Mouse (Mus musculus) CD4-positive, CD25-positive, alpha-beta regulatory T cell, adult 4 months (primary cell): Measurements from ENCODE around the gene Gm11042. TPM values are rescaled to one million over a fixed set of nuclear protein-coding genes. Genes with fewer than 3 reads are reported as not detected.

Experiments used
- ATAC-seq: one replicate; pipeline ENCODE4 v1.8.0; 2017
- polyA plus RNA-seq, 2 experiments: library from polyadenylated mRNA; unstranded; fragments of 100-300 nt; shearing (Covaris generic); gene quantifications; one replicate each; pipeline ENCODE4 v1.2.1; 2017

Gene Gm11042
- not detected for polyA plus RNA-seq

DNA sequence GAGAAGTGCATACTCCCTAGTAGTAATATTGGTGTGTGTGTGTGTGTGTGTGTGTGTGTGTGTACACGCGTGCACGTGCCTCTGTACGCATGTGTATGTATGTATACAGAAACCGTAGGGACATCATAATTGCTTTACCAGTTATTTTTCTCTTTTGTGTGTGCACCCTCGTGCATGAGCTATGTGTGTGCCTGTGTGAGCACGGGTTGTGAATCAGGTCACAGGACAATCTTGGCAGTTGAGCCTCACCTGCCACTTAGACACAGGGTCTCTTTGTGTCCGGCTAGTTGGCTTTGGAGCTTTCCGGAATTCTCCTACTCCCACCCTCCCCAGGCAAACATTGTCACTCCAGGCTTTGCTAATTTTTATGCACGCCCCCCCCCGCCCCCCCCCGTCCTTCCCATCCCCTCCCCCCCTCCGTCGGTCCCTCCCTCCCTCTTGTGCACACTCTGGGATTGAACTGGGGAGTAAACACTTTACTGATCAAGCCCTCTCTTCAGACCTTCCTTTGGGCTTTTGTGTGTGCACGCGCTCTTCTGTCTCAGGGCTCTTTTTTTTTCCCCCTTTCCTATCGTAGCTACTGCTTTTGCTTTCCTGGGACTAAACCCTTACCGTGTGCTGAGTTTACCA lies at the start of gene Gm11042:
TSS of gene Gm11042 (minus strand) at position 51 of the 630 bp plus-strand sequence.
- ATAC-seq, result no peak

DNA sequence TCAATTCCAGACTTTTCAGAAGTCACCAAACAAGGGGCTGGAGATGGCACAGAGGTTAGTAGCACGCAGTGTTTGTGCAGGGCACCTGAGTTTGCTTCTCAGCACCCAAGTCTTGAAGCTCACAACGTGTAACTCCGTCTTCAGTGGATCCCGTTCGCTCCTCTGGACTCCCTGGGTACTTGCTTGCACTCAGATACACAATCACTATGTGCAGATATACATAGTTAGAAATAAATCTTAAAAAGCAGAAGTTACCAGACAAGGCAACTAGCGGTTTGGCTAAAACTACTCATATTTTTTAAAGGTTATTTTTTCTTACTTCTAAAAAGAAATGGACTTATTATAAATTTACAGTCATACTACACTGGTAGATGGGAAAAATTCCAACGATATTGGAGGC lies 48.3 kb upstream of the Gm11042 start:
- ATAC-seq, result no peak

DNA sequence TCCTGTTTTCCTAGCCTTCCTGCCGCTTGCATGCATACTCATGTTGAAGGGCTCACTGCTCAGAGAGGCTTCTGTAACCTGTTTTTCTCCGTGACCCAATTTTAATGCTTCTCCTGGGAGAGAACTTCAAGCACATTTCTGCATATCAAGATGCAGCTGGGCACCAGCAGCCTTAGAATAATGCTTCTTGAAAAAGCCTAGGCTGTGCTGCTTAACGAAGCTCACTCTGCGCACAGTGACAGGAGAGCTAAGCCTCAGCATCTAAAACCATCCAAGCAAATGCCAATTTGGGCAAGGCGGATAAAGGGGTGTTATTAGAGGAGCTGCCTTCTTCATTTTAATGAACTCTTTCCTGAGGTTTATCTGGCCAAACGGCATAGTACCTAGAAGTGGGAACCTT lies 46.9 kb upstream of the Gm11042 start:
- ATAC-seq, result no peak

DNA sequence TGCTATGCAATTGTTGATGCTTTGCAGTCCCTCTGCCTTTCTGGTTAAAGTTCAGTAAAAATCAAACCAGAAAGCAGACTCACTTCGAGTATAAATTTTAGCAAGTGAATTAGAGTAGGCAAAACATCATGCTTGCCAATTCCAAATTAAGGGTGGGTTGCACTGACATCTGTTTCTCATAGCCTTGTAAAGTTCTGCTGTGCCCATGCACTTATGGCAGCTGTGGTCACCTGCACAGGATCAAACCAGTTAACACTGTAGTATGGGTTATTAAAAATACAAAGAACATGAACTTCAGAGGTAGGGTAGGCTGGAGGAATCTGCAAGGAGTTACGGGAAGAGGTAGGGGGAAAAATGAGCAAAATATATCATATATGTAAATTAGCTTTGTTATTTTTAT lies 46.3 kb upstream of the Gm11042 start:
- ATAC-seq, result no peak

DNA sequence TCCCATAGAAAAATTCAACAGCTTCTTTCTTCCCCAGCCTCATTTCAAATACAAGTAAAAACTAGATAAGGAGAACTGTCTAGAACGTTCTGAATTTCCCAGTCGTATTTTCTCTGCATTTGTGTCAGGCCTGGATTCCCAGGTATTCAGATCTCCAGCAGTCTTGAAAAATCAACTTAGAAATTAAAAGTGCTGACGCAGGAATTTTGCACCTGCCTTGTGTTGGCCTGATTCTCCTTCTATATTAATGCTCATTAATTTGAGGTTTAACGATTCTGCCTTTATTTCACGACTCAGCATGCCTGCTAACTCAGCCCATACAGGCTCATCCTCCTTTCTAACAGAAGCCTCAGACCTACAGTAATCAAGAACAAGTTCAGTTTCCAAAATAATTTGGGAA lies 43.6 kb upstream of the Gm11042 start:
- ATAC-seq, result no peak

DNA sequence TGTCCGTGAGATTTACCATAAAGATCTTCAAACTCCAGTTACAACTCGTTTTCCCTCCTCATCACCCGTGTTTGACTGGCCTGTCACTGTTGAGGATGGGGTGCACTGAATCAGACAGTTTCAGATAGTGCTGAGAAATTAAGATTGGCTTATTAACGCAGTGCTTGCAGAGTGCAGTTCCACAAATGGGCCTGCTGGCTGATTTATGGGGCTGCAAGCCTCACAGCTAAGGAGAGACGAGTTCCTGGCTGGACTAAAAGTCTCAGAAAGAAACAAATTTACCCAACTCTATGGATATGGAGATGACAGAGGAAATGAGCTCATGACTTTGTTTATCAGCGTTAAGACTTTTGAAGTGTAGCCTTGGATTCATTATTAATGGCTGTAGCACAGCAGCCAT lies 41.6 kb upstream of the Gm11042 start:
- no peak for ATAC-seq

DNA sequence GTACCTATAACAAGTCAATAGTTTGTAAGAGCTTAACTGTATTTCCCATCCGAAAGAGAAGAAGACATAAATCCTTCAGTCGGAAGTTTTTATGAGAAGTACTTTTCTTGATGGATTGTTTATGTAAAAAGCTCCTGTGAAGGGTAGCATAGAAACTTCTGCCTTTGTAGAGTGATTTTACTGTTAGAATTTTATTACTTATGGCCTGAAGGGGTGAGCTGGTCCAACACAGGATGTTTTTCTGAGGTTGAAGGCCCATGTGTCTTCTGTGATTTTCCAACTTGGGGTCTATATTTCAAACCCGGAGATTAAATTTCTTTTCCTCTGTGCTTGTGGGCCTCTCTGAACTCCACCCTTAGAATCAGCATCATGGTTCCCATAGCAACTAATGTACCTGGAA lies 26.5 kb upstream of the Gm11042 start:
- no peak for ATAC-seq

DNA sequence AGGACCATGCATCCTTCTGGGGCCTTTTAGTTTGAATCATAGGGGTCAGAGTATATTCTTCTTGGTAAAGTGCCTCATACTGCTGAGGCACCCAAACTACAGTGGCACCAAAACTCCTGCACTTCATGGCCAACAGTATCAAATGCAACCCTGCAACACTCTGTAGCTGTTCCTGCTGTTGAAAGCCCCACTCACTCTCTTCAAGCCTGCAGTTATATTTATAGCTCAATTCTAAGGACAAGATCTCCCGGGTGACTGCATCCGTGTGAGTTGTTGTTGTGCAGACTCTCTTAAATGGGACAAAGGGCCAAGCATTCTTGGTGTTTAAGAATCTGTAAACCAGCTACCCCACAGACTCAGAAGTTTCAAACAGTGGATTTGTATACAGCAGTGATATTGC lies 23.9 kb upstream of the Gm11042 start:
- no peak for ATAC-seq

DNA sequence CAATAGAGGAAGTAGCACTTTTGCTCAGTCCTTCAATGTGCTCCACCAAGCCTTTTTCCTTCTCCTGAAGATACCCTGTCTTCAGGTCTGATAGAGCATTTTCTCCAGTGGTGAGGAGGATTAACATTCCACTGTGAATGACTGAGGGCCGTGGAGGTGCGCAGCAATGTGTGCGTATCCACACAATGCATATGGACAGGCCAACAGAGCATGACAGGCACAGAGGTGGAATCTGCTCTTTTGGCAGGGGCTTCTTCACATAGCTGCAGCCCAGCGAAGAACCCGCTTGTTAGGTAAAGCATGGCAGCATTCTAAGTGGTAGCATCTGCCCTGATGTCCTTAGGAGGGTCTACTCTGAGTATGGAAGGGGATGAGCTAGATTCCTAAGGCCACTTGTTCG lies 17.5 kb upstream of the Gm11042 start:
- no peak for ATAC-seq

DNA sequence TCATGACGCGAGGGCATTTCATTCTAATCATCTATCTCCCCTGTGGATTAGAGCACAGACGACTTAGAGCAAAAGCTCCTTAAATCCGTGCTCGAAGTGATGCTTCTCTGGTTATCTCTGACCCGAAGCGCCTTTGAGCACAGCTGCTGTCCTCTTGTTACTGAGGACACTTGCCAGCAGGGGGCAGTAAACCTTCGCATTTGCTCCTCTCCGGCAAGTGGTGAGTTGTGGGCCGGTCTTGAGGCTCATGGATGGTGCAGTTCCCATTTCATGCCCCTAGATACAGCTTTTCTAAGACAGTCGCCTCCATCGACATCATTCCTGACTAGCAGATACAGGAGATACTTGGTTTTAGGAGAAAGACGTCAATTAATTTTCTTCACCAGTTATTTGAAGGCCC lies 16.8 kb upstream of the Gm11042 start:
- no peak for ATAC-seq

DNA sequence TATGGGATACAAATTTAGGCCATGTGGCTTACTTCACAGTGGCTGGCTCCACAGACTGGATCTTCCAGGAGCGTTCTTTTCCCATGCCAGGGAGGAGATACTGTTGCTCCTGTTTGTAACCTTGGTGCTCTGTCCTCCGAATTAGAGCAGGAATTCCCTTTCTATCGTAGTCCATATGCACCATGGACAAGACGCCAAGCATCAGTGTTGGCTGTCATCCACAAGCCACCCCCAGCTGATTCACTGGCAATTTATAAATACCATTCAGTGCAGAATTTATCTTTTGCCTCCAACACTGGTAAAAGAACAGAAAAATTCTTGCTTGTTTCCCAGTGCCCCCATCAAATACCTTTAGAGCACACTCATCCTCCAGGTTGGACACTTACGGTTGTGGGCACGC lies 13.6 kb upstream of the Gm11042 start:
- no peak for ATAC-seq

DNA sequence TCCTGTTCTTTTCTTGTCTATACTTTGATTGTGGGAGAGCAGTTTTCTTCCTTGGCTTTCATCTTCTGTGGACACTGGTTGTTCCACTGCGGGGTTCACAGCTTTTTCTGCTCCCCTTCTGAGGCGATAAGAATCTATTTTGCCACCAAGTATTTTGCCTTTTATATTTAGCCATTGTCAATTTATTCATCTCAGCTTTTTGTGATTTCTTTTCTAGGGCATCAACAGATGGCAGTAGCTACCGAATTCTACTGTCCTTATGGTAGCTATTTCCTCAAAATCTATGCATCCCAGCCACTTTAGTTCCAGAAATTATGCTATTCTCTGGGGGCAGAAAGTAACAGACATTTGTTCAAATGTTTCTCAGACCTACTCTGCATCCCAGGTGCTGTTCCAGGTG lies 10.4 kb upstream of the Gm11042 start:
- no peak for ATAC-seq

DNA sequence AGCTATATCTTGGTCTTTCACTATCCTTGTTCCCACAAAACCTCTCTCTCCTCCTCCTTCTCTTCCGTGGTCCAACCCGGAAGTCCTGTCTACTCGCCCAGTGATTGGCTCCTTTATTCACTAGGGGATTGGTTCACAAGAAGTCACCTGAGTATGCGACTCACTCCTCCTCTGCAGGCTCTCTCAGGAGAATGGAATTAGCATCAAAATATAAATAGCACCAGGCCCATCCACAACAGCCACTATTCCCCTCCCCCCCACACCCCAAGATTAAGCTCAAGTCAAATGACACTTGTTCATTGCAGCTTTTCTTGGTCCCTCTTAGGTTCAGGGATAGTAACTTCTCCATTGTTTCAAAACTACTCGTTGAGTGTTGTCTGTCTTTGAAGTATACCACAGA lies 5.8 kb upstream of the Gm11042 start:
- ATAC-seq, result no peak

DNA sequence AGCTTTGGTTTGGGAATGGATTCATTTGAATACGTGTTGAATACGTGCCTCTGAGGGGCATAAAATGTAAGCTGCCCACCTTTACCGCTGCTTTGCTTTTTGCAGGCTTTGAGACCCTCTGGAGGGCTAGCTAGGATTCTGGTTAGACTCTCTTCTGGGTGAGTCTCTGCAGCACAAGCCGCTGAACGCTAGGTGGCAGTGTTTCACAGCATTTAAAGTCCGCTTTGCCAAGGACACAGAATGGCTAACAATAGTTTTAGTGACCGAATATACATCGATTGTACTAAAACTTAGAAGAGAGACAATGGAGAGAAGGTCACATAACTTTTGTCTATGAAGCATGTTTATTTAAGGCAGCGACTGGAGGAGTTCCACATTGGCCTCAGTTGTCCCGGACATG lies 4.1 kb upstream of the Gm11042 start:
- no peak for ATAC-seq

DNA sequence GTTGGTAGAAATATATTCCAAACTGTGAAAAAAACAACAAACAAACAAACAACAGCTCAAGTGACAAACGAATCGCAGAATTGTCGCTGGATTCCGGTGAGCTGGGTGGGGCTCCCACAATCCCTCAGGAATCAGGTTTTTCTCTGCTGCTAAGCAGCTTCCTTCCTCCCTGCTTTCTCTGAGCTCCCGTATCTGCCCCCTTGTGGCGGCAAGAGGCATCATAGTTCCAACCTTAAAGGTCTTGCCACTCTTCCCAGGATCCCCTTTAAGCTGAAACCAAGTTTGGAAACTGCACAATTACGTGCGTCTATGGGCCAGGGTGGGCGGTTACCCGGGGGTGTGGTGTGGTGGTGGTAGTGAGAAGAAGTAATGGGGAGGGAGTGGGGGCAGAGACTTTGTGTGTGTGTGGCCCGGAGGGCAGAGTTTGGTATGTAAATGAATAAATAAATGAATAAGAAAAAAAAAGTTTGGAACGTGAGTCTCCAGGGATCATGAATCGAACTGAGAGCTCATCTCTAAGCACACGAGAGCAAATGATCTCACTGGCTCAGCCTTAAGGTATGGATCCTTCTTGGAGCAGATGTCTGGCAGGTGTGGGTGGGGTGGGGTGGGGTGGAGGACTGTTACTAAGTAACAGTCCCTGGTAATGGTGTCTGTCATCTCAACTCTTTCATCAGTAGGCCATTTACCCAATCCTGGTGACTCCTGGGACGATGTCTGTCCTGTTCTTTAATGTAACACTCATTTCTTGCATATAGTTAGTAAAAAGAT lies 980 bp upstream of the Gm11042 start:
- no peak for ATAC-seq

DNA sequence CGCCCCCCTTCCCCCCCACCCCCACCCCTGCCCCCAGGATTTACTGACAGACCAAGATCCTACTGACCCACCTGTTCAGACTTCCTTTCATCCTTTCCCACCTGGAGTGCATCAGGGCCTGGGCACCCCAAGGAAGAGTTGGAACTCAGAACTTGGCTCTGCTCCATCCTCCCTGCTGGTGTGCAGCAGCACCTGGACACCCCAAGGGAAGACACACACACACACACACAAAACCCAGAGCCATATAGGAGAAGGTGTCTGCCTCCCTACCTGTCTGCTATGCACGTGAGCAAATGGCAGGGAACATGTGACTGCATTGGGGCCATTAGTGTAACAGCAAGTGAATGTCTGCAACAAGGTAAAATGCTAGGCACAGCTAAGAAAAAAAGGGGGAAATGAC lies 973 bp downstream of the Gm11042 start:
- ATAC-seq, result no peak

DNA sequence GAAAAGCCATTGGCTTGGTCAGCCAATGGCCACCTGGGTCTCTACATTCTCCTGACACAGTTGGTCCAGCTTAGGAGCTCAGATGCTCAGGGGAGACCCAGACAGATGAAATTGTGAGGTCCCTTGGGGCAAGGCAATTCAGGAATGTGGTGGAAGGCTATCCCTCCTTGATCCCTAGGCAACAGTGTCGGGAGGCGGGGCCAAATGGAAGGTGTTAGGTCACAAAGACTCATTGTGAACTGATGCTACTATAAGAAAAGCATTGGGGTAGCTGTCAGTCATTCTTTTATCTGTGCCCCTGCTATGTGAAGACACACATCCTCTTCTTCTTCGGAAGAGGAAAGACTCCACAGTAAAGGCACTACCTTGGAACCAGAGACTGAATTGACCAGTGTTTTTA lies 3.6 kb downstream of the Gm11042 start:
- ATAC-seq, result no peak

DNA sequence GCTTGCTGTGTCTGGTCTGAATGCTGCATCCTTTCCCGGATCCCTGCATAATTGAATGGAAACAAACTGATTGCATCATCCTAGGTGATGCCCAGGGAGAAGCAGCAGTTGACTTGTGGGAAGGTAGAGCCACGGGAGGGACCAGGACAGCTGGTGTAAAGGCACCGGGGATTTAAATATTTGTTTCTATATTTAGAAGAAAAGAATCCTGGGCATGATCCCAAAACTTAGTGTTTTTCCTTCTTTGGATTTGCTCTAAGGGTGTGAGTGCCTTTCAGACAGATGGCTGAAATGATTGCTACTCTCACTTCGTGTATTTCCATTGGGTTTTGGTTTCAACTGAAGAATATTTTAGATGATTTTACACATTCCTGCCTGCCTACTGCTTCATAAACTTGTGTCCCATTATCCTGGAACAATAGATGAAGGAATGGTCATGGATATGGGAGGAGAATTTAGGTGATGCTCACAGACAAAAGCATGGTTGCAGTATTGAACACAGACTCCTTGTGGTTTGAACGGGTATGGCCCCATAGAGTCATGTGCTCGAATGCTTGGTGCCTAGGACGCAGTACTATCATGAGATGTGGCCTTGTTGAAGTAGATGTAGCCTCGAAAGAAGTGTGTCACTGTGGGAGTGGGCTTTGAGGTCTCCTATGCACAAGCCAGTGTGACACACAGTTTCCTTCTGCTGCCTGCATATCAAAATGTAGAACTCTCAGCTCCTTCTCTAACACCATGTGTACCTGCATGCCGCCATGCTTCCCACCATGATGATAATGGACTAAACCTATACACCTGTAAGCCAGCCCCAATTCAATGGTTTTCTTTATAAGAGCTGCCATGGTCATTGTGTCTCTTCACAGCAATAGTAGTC lies 12.5 kb downstream of the Gm11042 start:
- ATAC-seq, result no peak

DNA sequence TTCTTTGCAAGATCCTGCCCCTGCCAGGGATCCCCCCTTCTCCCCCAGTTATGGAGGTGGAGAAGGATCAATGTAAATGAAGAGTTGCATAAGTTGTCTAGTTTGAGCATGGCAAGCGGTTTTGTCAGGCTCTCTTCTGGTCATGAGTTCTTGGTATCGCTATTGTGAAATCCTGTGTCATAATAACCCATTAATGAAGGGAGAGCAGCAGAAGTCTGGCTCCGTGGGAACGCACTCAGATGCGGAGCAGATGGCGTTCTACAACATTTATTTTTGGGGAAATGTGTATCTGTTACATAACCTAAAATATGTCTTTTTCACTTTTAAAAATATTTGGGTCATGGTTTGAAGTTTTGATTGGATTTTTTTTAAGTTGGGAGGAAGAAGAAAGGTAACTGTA lies 14.6 kb downstream of the Gm11042 start:
- ATAC-seq, result no peak

DNA sequence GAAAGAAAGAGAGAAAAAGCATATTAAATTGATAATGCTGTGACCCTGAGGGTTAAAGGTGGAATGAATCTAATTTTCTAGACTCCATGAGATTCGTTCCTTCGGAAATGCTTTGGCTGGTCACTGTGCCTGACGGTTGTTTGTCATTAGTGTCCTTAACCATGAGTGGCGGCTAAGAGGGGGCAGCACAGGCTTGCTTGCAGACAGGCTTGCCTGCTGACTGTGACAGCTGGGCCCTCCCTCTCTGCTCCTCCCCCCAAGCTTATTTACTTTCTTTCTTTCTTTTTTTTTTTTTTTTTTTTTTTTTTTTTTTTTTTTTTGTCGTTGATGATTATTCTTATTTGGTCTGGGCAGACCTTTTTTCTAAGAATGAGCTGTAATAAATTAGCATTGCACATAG lies 19.8 kb downstream of the Gm11042 start:
- no peak for ATAC-seq

DNA sequence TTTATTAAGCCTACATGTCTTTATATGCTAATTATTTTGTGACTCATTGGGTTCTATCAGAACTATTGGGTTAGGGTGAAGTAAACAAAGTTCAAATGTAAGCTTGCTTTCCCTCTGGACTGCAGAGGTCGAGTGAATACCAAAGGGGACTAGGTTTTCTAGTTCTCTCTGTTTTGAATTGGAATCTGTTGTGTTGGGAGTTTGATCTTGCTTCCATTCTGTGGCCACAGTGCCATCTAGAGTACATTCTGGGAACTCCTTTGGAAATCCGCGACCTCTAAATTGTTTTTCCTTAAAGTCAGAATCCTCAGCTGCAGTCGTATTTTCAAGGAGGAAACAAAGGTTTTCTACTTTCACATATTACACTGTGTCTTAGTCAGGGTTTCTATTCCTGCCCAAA lies 22.6 kb downstream of the Gm11042 start:
- no peak for ATAC-seq

DNA sequence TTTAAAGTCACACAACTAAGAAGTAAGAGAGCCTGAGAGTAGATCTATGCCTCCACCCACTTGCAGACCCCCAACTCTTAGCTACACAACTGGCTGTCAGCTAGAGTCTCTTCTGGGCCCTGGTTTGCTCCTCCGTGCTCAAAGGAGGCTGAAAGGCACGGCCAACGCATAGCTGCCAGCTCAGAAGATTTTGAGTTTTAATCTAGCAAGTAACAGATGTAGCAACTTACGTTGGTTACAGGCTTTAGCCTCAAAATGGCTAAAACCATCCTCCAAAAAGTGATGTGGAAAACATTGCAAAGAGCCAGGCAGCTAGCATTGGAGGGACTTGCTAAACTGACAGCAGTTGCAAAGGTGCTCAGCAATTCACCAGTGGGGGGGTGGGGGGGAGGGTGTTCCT lies 25.2 kb downstream of the Gm11042 start:
- no peak for ATAC-seq

DNA sequence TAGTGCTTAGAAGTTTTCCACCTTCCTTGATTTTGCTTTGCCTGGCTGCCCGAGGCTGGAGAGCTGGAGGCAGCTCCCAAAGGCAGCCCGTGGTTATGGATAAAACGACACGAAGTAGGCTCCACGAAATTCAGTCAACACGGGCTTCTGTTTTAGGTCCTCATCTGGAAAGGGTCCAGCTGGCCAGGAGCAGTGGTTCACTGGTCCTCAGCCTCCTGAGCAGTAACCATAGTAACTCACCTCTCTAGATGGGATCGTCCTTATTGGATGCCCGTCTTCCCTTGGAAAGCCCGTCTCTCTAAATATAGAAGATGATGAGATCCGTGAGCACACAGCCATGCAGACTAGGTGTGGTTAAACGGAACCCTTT lies 31.5 kb downstream of the Gm11042 start:
- no peak for ATAC-seq
